In the genomic region with DNA sequence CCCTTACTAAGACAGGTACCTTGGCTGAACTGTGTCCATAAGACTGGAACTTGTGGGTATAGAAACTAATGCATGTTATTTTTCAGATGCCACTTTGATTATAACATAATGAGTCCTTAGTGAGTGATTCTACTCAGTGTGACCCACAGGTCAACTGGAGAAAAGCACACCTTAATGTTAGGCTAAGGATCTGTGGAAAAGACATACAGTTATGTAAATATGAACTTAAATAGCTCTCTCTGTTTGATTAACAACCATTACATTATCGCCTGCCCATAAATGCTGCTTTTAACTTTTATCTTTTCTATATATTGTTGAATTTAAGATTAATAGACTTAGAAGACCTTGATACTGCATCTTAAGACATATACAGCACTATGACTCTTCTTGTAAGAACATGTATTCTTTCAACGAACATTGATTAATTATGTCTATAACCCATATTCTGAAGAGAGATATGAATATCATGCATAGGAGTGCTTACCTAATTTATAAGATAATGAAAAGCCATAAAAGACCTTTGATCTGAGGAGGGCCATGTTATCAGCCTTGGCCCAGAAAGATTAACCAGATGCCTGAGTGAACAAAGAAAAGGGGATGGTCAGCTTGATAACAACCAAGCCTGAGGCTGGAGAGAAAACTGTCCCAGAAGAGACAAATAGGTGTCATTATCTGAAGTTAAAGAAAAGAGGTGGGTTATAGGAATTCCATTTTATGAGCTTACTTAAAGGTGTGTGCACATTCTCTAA, we compare ENCODE assay signal across 22 mouse cellular contexts.
DNase-seq lines count a peak whose midpoint lies in the region; ATAC-seq and TF ChIP-seq lines count a peak whose summit lies in the region.
"Had no signal": no experiment of that assay in that cellular context is flagged by ENCODE, and none has a peak within 500 bp of the region (broad histone marks: within the 10 kb centered on the region; RNA-seq: fewer than 3 reads in every experiment).

No protein-coding gene starts in this region.

- H3K27ac ChIP-seq in intestine, embryonic 14.5 days (ENCODE audit: low read depth) = no peak overlapping the region
- H3K27ac ChIP-seq in intestine, embryonic 15.5 days = no peak overlapping the region
- H3K27ac ChIP-seq in intestine, embryonic 16.5 days (ENCODE audit: low read length) = no peak overlapping the region
- H3K27ac ChIP-seq in intestine, postnatal 0 days (ENCODE audit: low read depth, low read length) = no peak overlapping the region
- H3K27ac ChIP-seq in hindbrain, embryonic 13.5 days = no peak overlapping the region

- H3K4me1 ChIP-seq in intestine, embryonic 14.5 days (replicated peaks; ENCODE audit: control insufficient read depth, insufficient read depth, low read length) = peaks cover 11% of the 10 kb centered on the region
- peaks cover 13% of the 10 kb centered on the region for H3K4me1 ChIP-seq in intestine, embryonic 15.5 days (replicated peaks)
- peaks cover 17% of the 10 kb centered on the region for H3K4me1 ChIP-seq in intestine, embryonic 16.5 days (ENCODE audit: control insufficient read depth, insufficient read depth, low read length)
- peaks cover 8% of the 10 kb centered on the region; the same call in 1 of the 2 replicates for H3K4me1 ChIP-seq in intestine, postnatal 0 days (replicated peaks; ENCODE audit: control insufficient read depth, insufficient read depth, low read length)
- H3K4me1 ChIP-seq in hindbrain, embryonic 13.5 days (replicated peaks) = peaks cover 8% of the 10 kb centered on the region

- H3K4me2 ChIP-seq in intestine, embryonic 14.5 days (ENCODE audit: low read length) = no peak overlapping the region
- no peak overlapping the region for H3K4me2 ChIP-seq in intestine, embryonic 15.5 days (replicated peaks)
- no peak overlapping the region for H3K4me2 ChIP-seq in intestine, embryonic 16.5 days (ENCODE audit: low read depth, low read length)
- H3K4me2 ChIP-seq in intestine, postnatal 0 days (replicated peaks; ENCODE audit: low read depth) = no peak overlapping the region
- no peak overlapping the region for H3K4me2 ChIP-seq in hindbrain, embryonic 13.5 days

- no peak overlapping the region for H3K9ac ChIP-seq in intestine, embryonic 14.5 days (ENCODE audit: low read length)
- no peak overlapping the region for H3K9ac ChIP-seq in intestine, embryonic 15.5 days
- H3K9ac ChIP-seq in intestine, embryonic 16.5 days (ENCODE audit: low read depth, low read length) = no peak overlapping the region
- H3K9ac ChIP-seq in intestine, postnatal 0 days (ENCODE audit: low read depth, low read length) = no peak overlapping the region
- H3K9ac ChIP-seq in hindbrain, embryonic 13.5 days = no peak overlapping the region

- ATAC-seq in intestine, embryonic 14.5 days (replicated peaks; ENCODE audit: low FRiP score, low TSS enrichment, low read depth) = peak; percentile 47; the same call in 1 of the 2 replicates
- peak; percentile 82 for ATAC-seq in intestine, embryonic 15.5 days
- ATAC-seq in intestine, embryonic 16.5 days = peak; percentile 71
- ATAC-seq in intestine, postnatal 0 days = peak; percentile 67
- ATAC-seq in hindbrain, embryonic 13.5 days (ENCODE audit: low FRiP score) = no peak
- no peak for ATAC-seq in activated CD4-positive, CD25-positive, alpha-beta regulatory T cell, adult 4 months
- ATAC-seq: CD4-positive, CD25-positive, alpha-beta regulatory T cell, adult 4 months; Patski had no signal

- 76% methylated on average over 2 of the region's 2 CpGs for WGBS in intestine, embryonic 14.5 days
- WGBS in intestine, embryonic 15.5 days = 61% methylated on average over 2 of the region's 2 CpGs
- 64% methylated on average over 2 of the region's 2 CpGs for WGBS in intestine, embryonic 16.5 days
- 41% methylated on average over 2 of the region's 2 CpGs for WGBS in intestine, postnatal 0 days
- WGBS in hindbrain, embryonic 13.5 days = 91% methylated on average over 2 of the region's 2 CpGs

- H3K4me3 ChIP-seq in intestine, embryonic 14.5 days (ENCODE audit: low read depth, low read length) = no peak overlapping the region
- no peak overlapping the region for H3K4me3 ChIP-seq in intestine, embryonic 15.5 days (replicated peaks)
- H3K4me3 ChIP-seq in intestine, embryonic 16.5 days (ENCODE audit: low read length) = no peak overlapping the region
- H3K4me3 ChIP-seq in intestine, postnatal 0 days (ENCODE audit: low read depth, low read length) = no peak overlapping the region
- no peak overlapping the region for H3K4me3 ChIP-seq in hindbrain, embryonic 13.5 days

- no peaks in the 10 kb centered on the region for H3K36me3 ChIP-seq in intestine, embryonic 14.5 days (ENCODE audit: control insufficient read depth, insufficient read depth, low read length)
- H3K36me3 ChIP-seq in intestine, embryonic 15.5 days = no peaks in the 10 kb centered on the region
- H3K36me3 ChIP-seq in intestine, embryonic 16.5 days (ENCODE audit: control insufficient read depth, insufficient read depth, low read length) = no peaks in the 10 kb centered on the region
- H3K36me3 ChIP-seq in intestine, postnatal 0 days (ENCODE audit: control insufficient read depth, insufficient read depth) = no peaks in the 10 kb centered on the region
- no peaks in the 10 kb centered on the region for H3K36me3 ChIP-seq in hindbrain, embryonic 13.5 days
- H3K36me3 ChIP-seq: G1E had no signal

- intact Hi-C loops in heart, postnatal 36 days (cut with DNase I) = no loop called here

- no peaks in the 10 kb centered on the region for H3K9me3 ChIP-seq in intestine, embryonic 14.5 days (ENCODE audit: control insufficient read depth, low read length)
- H3K9me3 ChIP-seq in intestine, embryonic 15.5 days = no peaks in the 10 kb centered on the region
- H3K9me3 ChIP-seq in intestine, embryonic 16.5 days (ENCODE audit: control insufficient read depth, low read length) = no peaks in the 10 kb centered on the region
- no peaks in the 10 kb centered on the region for H3K9me3 ChIP-seq in intestine, postnatal 0 days (ENCODE audit: control insufficient read depth)
- no peaks in the 10 kb centered on the region for H3K9me3 ChIP-seq in hindbrain, embryonic 13.5 days

- H3K27me3 ChIP-seq in intestine, embryonic 14.5 days (replicated peaks; ENCODE audit: control insufficient read depth, insufficient read depth, low read length) = no peaks in the 10 kb centered on the region
- no peaks in the 10 kb centered on the region for H3K27me3 ChIP-seq in intestine, embryonic 15.5 days (replicated peaks)
- no peaks in the 10 kb centered on the region for H3K27me3 ChIP-seq in intestine, embryonic 16.5 days (replicated peaks; ENCODE audit: control insufficient read depth, insufficient read depth, low read length)
- no peaks in the 10 kb centered on the region for H3K27me3 ChIP-seq in intestine, postnatal 0 days (replicated peaks; ENCODE audit: control insufficient read depth, insufficient read depth, low read length)
- no peaks in the 10 kb centered on the region for H3K27me3 ChIP-seq in hindbrain, embryonic 13.5 days
- H3K27me3 ChIP-seq: CH12.LX, Patski had no signal

- DNase-seq in intestine, embryonic 14.5 days (ENCODE audit: low spot score) = no peak
- no peak for DNase-seq in heart, postnatal 36 days
- no peak for DNase-seq in cerebellum, postnatal 14 days
- DNase-seq: adrenal gland, adult 2 months; adrenal gland, adult 8-10 months; adrenal gland, postnatal 10 days; adrenal gland, postnatal 14 days; adrenal gland, postnatal 25 days; adrenal gland, postnatal 36 days; B cell, adult 2 months; cerebellum, adult 11 months; cerebellum, adult 11-12 months; cerebellum, adult 18-20 months had no signal

- TF ChIP-seq CTCF in intestine, postnatal 0 days (IDR thresholded peaks at IDR 0.05; ENCODE audit: low read depth) = no peak

Comparison
In these comparisons a context has a peak if more than half of its experiments do, and no peak if none do; other contexts are left out.
1. ATAC-seq: peak in intestine, embryonic 14.5 days (single experiment), intestine, embryonic 15.5 days (single experiment), intestine, embryonic 16.5 days (single experiment) and intestine, postnatal 0 days (single experiment); none in hindbrain, embryonic 13.5 days (single experiment) and activated CD4-positive, CD25-positive, alpha-beta regulatory T cell, adult 4 months (single experiment).